Mouse (Mus musculus): ENCODE measurements around the gene Rcor2. TPM values are rescaled to one million over a fixed set of nuclear protein-coding genes. Genes with fewer than 3 reads are reported as not detected.

The Rcor2 gene
- polyA plus RNA-seq, 1 experiment from 2014 or later, result 34.9 TPM

DNA sequence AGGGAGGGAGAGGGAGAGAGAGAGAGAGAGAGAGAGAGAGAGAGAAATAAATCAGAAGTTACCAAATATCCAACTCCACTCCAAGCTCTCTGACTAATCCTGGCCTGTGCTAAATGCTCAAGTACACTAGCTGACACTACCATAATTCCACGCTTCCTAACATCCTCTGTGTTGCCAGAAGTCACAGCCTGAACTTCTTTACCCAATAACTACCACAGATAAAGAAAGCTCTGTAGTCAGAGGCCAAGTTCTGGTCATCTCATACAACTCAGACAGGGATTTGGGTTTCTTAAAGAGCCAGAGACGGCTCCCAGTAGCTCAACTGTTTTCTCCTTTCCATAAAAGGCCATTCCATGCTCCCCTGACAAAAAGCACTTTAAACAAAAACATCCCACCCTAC lies 37.7 kb downstream of the Rcor2 start:
- 67% methylated on average over 2 of the region's 2 CpGs for WGBS
- peaks cover 12% of the 10 kb centered on the region for H3K4me1 ChIP-seq (ENCODE audit: control insufficient read depth, insufficient read depth, low read length)

GRCm38 (mm10) chr19:7305380-7306310 lies 38.5 kb downstream of the Rcor2 start:
- WGBS, result 89% methylated on average over 10 of the region's 11 CpGs
- H3K4me1 ChIP-seq (ENCODE audit: control insufficient read depth, insufficient read depth, low read length), result peaks cover 14% of the 10 kb centered on the region
- ATAC-seq (ENCODE audit: insufficient read depth, low FRiP score, low TSS enrichment) (no peak), DNase-seq (ENCODE audit: low spot score) (no peak)
- no peaks in the 10 kb centered on the region for H3K9me3 ChIP-seq (ENCODE audit: control insufficient read depth, low read length)
- no peak overlapping the region for H3K4me2 ChIP-seq (ENCODE audit: low read depth)
- no peak overlapping the region for H3K27ac ChIP-seq (ENCODE audit: low read depth, low read length)
- H3K36me3 ChIP-seq (ENCODE audit: control insufficient read depth, insufficient read depth, low read length), result no peaks in the 10 kb centered on the region
- no peak overlapping the region for H3K4me3 ChIP-seq (ENCODE audit: low read depth, low read length)
- H3K9ac ChIP-seq (ENCODE audit: low read length), result no peak overlapping the region
- no peaks in the 10 kb centered on the region for H3K27me3 ChIP-seq (ENCODE audit: control insufficient read depth, insufficient read depth, low read length)

More for the DNA sequence above, 37.7 kb downstream of the Rcor2 start:
- H3K4me2 ChIP-seq (ENCODE audit: low read depth), result no peak overlapping the region
- H3K4me3 ChIP-seq (ENCODE audit: low read depth, low read length), result no peak overlapping the region
- no peaks in the 10 kb centered on the region for H3K36me3 ChIP-seq (ENCODE audit: control insufficient read depth, insufficient read depth, low read length)
- H3K9me3 ChIP-seq (ENCODE audit: control insufficient read depth, low read length), result no peaks in the 10 kb centered on the region
- H3K27ac ChIP-seq (ENCODE audit: low read depth, low read length), result no peak overlapping the region
- DNase-seq (ENCODE audit: low spot score), result no peak
- no peak for ATAC-seq (ENCODE audit: insufficient read depth, low FRiP score, low TSS enrichment)
- H3K27me3 ChIP-seq (ENCODE audit: control insufficient read depth, insufficient read depth, low read length), result no peaks in the 10 kb centered on the region
- no peak overlapping the region for H3K9ac ChIP-seq (ENCODE audit: low read length)

DNA sequence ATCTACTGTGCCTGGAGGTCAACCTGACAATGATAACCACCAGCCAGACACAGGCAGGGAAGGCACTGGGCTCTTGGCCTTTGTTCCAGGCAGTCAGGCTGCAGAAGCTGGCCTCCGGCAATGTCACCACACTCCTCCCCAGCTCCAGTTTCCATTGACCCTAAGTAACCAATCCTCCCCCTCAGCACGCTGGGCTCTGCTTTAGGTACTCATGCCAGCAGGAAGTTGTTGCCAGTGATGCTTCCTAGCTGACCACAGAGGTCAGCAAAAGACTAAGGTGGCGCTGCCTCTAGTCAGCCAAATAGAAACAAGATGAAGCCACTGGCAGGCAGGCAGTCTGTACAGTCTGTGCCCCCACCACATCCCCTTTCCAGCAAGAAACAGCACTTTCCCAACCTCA lies 39.8 kb downstream of the Rcor2 start:
- WGBS, result 68% methylated on average over 3 of the region's 3 CpGs
- Histone ChIP-seq H3K4me3 (ENCODE audit: low read depth, low read length) (no peak overlapping the region), H3K27me3 (ENCODE audit: control insufficient read depth, insufficient read depth, low read length) (no peaks in the 10 kb centered on the region), H3K4me2 (ENCODE audit: low read depth) (no peak overlapping the region), H3K36me3 (ENCODE audit: control insufficient read depth, insufficient read depth, low read length) (no peaks in the 10 kb centered on the region), H3K4me1 (ENCODE audit: control insufficient read depth, insufficient read depth, low read length) (peaks cover 20% of the 10 kb centered on the region), H3K9ac (ENCODE audit: low read length) (no peak overlapping the region), H3K9me3 (ENCODE audit: control insufficient read depth, low read length) (no peaks in the 10 kb centered on the region), H3K27ac (ENCODE audit: low read depth, low read length) (no peak overlapping the region)
- DNase-seq (ENCODE audit: low spot score) (no peak), ATAC-seq (ENCODE audit: insufficient read depth, low FRiP score, low TSS enrichment) (no peak)

GRCm38 (mm10) chr19:7307995-7308770 lies 41.1 kb downstream of the Rcor2 start:
- peaks cover 20% of the 10 kb centered on the region for H3K4me1 ChIP-seq (ENCODE audit: control insufficient read depth, insufficient read depth, low read length)
- peak overlapping the region; percentile 35; the same call in 1 of the 2 replicates for H3K27ac ChIP-seq (ENCODE audit: low read depth, low read length)
- H3K36me3 ChIP-seq (ENCODE audit: control insufficient read depth, insufficient read depth, low read length), result no peaks in the 10 kb centered on the region
- H3K27me3 ChIP-seq (ENCODE audit: control insufficient read depth, insufficient read depth, low read length), result no peaks in the 10 kb centered on the region
- H3K9me3 ChIP-seq (ENCODE audit: control insufficient read depth, low read length), result no peaks in the 10 kb centered on the region
- H3K9ac ChIP-seq (ENCODE audit: low read length), result no peak overlapping the region
- no peak; the same call in 1 of the 2 replicates for ATAC-seq (ENCODE audit: insufficient read depth, low FRiP score, low TSS enrichment)
- WGBS, result 47% methylated on average over 8 of the region's 8 CpGs
- no peak overlapping the region for H3K4me2 ChIP-seq (ENCODE audit: low read depth)
- no peak overlapping the region for H3K4me3 ChIP-seq (ENCODE audit: low read depth, low read length)
- DNase-seq (ENCODE audit: low spot score), result peak; percentile 23

GRCm38 (mm10) chr19:7309738-7310330 lies 42.7 kb downstream of the Rcor2 start:
- Histone ChIP-seq H3K27ac (ENCODE audit: low read depth, low read length) (no peak overlapping the region), H3K9me3 (ENCODE audit: control insufficient read depth, low read length) (no peaks in the 10 kb centered on the region), H3K27me3 (ENCODE audit: control insufficient read depth, insufficient read depth, low read length) (no peaks in the 10 kb centered on the region), H3K36me3 (ENCODE audit: control insufficient read depth, insufficient read depth, low read length) (no peaks in the 10 kb centered on the region), H3K4me1 (ENCODE audit: control insufficient read depth, insufficient read depth, low read length) (peaks cover 20% of the 10 kb centered on the region), H3K4me3 (ENCODE audit: low read depth, low read length) (no peak overlapping the region), H3K9ac (ENCODE audit: low read length) (no peak overlapping the region), H3K4me2 (ENCODE audit: low read depth) (no peak overlapping the region)
- DNase-seq (ENCODE audit: low spot score), result no peak
- ATAC-seq (ENCODE audit: insufficient read depth, low FRiP score, low TSS enrichment), result no peak
- 75% methylated on average over 2 of the region's 2 CpGs for WGBS

DNA sequence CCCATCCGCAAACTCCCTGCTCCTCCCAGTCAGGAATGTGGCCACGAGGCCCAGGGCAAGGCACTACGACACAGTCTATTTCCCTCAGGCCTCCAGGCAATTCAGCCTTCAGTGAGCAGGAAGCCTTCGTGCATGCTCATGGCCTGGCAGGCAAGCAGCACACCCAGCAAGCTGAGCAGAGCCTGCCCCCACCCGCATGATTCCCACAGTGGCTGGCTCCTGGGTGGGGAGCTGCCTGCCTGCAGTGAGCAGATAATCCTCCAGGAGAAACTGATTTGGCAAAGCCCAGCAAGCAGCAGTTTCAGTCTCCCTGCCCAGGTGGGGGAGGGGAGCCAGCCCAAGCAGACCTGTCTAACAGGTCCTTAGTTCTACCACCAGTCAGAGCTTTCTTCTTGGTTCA lies 43.6 kb downstream of the Rcor2 start:
- H3K9me3 ChIP-seq (ENCODE audit: control insufficient read depth, low read length), result no peaks in the 10 kb centered on the region
- WGBS, result 31% methylated on average over 5 of the region's 5 CpGs

GRCm38 (mm10) chr19:7311306-7311705 lies 44.2 kb downstream of the Rcor2 start:
- no peak for DNase-seq (ENCODE audit: low spot score)
- no peak overlapping the region for H3K27ac ChIP-seq (ENCODE audit: low read depth, low read length)
- 51% methylated on average over 10 of the region's 10 CpGs for WGBS
- H3K9me3 ChIP-seq (ENCODE audit: control insufficient read depth, low read length), result no peaks in the 10 kb centered on the region
- H3K27me3 ChIP-seq (ENCODE audit: control insufficient read depth, insufficient read depth, low read length), result no peaks in the 10 kb centered on the region
- no peak for ATAC-seq (ENCODE audit: insufficient read depth, low FRiP score, low TSS enrichment)
- peaks cover 20% of the 10 kb centered on the region for H3K4me1 ChIP-seq (ENCODE audit: control insufficient read depth, insufficient read depth, low read length)
- H3K4me3 ChIP-seq (ENCODE audit: low read depth, low read length), result no peak overlapping the region
- no peaks in the 10 kb centered on the region for H3K36me3 ChIP-seq (ENCODE audit: control insufficient read depth, insufficient read depth, low read length)
- H3K9ac ChIP-seq (ENCODE audit: low read length), result no peak overlapping the region
- no peak overlapping the region for H3K4me2 ChIP-seq (ENCODE audit: low read depth)

More for the DNA sequence above, 43.6 kb downstream of the Rcor2 start:
- no peak overlapping the region for H3K9ac ChIP-seq (ENCODE audit: low read length)
- H3K27ac ChIP-seq (ENCODE audit: low read depth, low read length), result no peak overlapping the region
- H3K4me1 ChIP-seq (ENCODE audit: control insufficient read depth, insufficient read depth, low read length), result peaks cover 20% of the 10 kb centered on the region
- ATAC-seq (ENCODE audit: insufficient read depth, low FRiP score, low TSS enrichment) (no peak), DNase-seq (ENCODE audit: low spot score) (peak; percentile 21)
- no peaks in the 10 kb centered on the region for H3K27me3 ChIP-seq (ENCODE audit: control insufficient read depth, insufficient read depth, low read length)
- no peak overlapping the region for H3K4me3 ChIP-seq (ENCODE audit: low read depth, low read length)
- no peak overlapping the region for H3K4me2 ChIP-seq (ENCODE audit: low read depth)
- no peaks in the 10 kb centered on the region for H3K36me3 ChIP-seq (ENCODE audit: control insufficient read depth, insufficient read depth, low read length)

DNA sequence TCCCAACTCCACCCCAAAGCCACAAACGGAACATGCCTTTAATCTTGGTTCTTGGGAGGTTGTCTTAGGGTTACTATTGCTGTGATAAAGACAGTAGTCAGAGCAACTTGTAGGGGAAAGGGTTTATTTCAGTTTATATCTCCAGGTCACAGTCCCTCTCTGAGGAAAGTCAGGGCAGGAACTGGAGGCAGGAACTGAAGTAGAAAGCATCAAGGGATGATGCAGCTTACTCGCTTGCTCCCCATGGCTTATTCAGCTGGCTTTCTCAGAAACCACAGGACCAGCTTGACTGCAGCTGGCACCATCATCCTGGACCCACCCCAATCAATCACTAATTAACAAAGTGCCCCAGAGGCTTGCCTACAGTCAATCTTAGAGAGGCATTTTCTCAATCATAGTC lies 46.5 kb downstream of the Rcor2 start:
- H3K36me3 ChIP-seq (ENCODE audit: control insufficient read depth, insufficient read depth, low read length), result no peaks in the 10 kb centered on the region
- H3K27ac ChIP-seq (ENCODE audit: low read depth, low read length), result no peak overlapping the region
- no peak overlapping the region for H3K4me3 ChIP-seq (ENCODE audit: low read depth, low read length)
- H3K9me3 ChIP-seq (ENCODE audit: control insufficient read depth, low read length), result no peaks in the 10 kb centered on the region
- H3K9ac ChIP-seq (ENCODE audit: low read length), result no peak overlapping the region
- ATAC-seq (ENCODE audit: insufficient read depth, low FRiP score, low TSS enrichment), result no peak
- whole genome bisulfite sequencing, result 84% methylated on average over 2 of the region's 2 CpGs
- H3K27me3 ChIP-seq (ENCODE audit: control insufficient read depth, insufficient read depth, low read length), result no peaks in the 10 kb centered on the region
- peaks cover 10% of the 10 kb centered on the region for H3K4me1 ChIP-seq (ENCODE audit: control insufficient read depth, insufficient read depth, low read length)
- no peak for DNase-seq (ENCODE audit: low spot score)
- no peak overlapping the region for H3K4me2 ChIP-seq (ENCODE audit: low read depth)

Data from neural tube, embryonic 11.5 days (tissue).